Mouse (Mus musculus): Measurements from ENCODE around the gene Toporsl.

The Toporsl gene

GRCm38 (mm10) chr4:52595927-52596326, at the start of gene Toporsl:
Gene Toporsl, plus strand, starts transcription at chr4:52596274.
- no peak for DNase-seq (ENCODE audit: low spot score in 2 of 2)

DNA sequence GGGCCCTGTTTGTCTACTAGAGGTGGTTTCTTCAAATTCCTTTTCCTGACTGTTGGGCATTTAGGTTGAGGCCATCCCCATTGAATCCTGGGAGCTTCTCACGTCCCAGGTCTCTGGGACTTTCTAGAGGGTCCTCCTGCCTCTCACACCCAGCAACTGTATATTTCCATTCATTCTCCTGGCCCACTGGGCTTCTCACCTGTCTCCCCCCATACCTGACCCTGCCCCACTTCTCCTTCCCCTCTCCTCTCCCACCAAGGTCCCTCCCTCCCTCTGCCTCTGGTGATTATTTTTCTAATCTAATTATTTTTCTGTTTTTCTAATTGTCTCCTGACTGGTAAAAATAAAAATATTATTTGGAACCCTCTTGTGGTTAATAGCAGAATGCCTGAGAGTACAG, 38.4 kb upstream of the Toporsl start:
- no peak for DNase-seq (ENCODE audit: low spot score in 2 of 2)

DNA sequence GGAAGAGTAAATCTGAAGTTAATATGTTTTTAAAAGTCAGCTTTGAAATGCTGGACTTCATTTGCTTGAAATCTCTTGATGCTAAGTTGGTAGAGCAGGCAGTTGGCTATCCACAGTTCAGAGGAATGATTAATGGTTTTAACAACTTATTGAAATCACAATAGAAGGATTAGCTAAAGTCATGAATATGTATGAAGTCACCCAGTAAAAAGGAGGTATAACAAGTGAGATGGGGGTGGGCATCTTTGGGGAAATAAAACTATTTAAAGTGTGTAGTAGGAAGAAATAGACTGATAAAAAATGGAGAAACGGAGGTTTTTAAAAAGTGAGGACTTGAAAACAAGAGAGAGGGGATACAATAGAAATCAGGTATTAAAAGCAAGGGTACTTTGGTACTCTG, 38.0 kb upstream of the Toporsl start:
- DNase-seq (ENCODE audit: low spot score in 2 of 2), result no peak

GRCm38 (mm10) chr4:52563859-52564258, 32.2 kb upstream of the Toporsl start:
- DNase-seq (ENCODE audit: low spot score in 2 of 2), result no peak

- DNase-seq (ENCODE audit: low spot score in 2 of 2), result no peak
Observed at GRCm38 (mm10) chr4:52586194-52586734, 9.8 kb upstream of the Toporsl start.

DNA sequence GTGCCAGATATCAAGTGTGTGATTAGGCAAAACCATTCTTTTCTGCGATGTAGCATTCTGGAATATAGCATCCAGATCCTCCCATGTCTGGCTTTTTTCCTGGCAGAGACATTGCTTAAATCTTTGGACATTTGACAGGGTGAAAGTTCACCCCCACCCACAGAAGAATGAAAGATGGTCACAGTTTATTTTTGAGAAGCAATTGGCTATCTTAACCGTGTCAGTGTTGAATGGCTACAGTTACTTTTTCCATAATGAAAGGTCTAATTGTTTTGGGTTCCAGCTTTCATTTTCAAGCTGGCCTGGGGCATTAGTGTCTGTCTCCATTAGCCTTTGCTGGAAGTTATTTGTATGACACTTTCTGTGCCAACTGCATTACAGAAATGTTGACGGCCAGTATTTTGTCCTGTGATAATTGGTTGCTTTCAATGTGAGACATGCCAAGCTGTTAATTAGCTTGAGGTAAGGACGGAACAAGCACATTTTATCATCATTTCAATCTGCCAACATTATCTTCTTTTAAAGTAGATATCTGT, 2.2 kb upstream of the Toporsl start:
- no peak for DNase-seq (ENCODE audit: low spot score in 2 of 2)

DNA sequence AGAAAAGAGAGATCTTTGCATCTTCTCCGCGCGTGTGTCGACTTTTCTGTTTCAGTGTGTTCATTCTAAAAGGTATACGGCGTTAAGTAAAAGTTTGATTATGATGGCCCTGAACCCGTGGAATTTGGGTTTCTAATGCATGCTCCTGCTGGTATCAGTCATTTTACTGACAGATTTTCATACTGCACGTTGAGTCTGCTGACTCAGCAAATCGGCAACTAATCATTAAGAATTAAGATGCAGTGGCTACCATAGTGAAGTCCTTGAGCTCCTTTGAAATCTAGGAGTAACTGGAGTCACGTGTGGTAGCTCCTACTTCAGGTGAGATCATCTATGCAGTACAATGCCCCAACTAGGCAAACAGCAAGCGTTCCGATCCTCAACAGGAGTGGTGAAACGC, 1.4 kb upstream of the Toporsl start:
- no peak for DNase-seq (ENCODE audit: low spot score in 2 of 2)

GRCm38 (mm10) chr4:52598180-52598881, 2.3 kb downstream of the Toporsl start:
- no peak for DNase-seq (ENCODE audit: low spot score in 2 of 2)

DNA sequence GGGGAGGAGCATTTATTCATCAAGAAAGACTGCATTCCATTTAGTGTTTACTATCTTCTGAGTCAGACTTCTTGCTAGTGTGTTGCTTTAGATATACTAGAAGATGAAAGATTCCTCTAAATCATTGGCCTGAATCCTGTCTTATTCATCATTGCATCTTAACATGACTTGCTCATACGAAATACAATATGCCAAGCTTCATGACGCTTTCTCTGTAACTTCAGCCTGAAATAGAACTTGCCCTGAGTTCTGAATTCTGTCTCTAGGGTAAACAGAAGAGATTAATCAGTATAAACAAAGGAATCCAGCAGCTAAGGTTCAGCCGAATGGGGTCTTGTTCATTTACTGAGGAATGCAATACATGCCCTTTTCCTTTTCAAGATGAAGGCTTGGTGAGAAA, 10.8 kb downstream of the Toporsl start:
- no peak for DNase-seq (ENCODE audit: low spot score in 2 of 2)

GRCm38 (mm10) chr4:52634986-52635385, 38.9 kb downstream of the Toporsl start:
- DNase-seq (ENCODE audit: low spot score in 2 of 2), result no peak

GRCm38 (mm10) chr4:52647791-52648190, 51.7 kb downstream of the Toporsl start:
- DNase-seq (ENCODE audit: low spot score in 2 of 2), result no peak

DNA sequence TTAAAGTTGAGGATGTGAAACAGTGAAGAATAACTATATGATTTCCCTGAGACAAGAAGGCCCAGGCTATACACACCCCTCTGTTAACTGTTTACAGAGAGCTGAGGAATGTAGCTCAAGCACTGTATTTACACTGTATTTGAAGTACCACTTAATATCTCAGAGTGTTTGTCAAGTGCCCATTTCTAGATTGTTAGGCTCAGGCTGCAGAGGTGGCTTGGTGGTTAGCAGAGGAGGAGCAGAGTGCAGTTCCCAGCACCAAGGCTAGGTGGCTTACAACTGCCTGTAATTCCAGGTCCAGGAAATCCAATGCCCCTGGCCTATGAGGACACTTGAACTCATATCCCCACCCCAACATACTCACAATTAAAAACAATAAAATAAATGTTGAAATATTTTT, 63.6 kb downstream of the Toporsl start:
- no peak for DNase-seq (ENCODE audit: low spot score in 2 of 2)

DNA sequence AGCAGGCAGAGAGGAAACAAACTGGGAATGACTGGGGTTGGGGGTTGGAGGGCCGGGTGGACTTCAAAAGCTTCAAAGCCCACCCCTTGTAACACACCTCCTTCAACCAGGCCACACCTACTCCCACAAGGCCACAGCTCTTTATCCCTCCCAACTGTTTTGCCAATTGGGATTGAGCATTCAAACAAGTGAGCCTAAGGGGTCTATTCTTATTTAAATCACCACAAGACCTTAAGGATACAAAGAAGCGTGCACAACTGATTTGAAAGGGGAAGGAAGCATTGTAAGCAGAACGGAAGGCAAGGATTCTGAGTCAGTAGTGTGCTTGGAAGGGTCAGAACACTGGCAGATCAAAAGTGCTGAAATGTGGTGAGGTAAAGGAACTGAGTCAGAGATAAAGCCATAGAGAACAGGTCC, 64.6 kb downstream of the Toporsl start:
- DNase-seq (ENCODE audit: low spot score in 2 of 2), result no peak

GRCm38 (mm10) chr4:52661311-52661710, 65.2 kb downstream of the Toporsl start:
- no peak for DNase-seq (ENCODE audit: low spot score in 2 of 2)
